Mouse (Mus musculus) liver, embryonic 12.5 days (tissue): ENCODE measurements around the gene Dlg2. TPM values are rescaled to one million over a fixed set of nuclear protein-coding genes. Genes with fewer than 3 reads are reported as not detected.

Source experiments
- ATAC-seq: fragments of 200-750 bp; cut with Nextera tagmentation; 2 replicates; pipeline ENCODE4 v1.8.0; 2017; ENCODE audit warnings: moderate number of reproducible peaks, mild to moderate bottlenecking, moderate library complexity
- H3K27ac ChIP-seq: fragments of 300-500 bp; sonication (generic); 2 replicates; pipeline ENCODE4 v1.5.1; 2016; ENCODE audit warnings: mild to moderate bottlenecking
- H3K27me3 ChIP-seq: fragments of 300-500 bp; sonication (generic); replicated peaks from 2 replicates; pipeline ENCODE4 v1.6.1; 2016; ENCODE audit warnings: mild to moderate bottlenecking, moderate library complexity
- H3K36me3 ChIP-seq: fragments of 300-500 bp; sonication (generic); 2 replicates; pipeline ENCODE4 v1.6.1; 2016; ENCODE audit warnings: mild to moderate bottlenecking, moderate library complexity
- H3K4me1 ChIP-seq: fragments of 300-500 bp; sonication (generic); 2 replicates; pipeline ENCODE4 v1.6.1; 2016
- H3K4me2 ChIP-seq: fragments of 300-500 bp; sonication (generic); 2 replicates; pipeline ENCODE4 v1.6.1; 2016; ENCODE audit warnings: mild to moderate bottlenecking, moderate library complexity
- H3K4me3 ChIP-seq: fragments of 300-500 bp; sonication (generic); 2 replicates; pipeline ENCODE4 v1.5.1; 2016; ENCODE audit warnings: mild to moderate bottlenecking, moderate library complexity
- H3K9ac ChIP-seq: fragments of 300-500 bp; sonication (generic); 2 replicates; pipeline ENCODE4 v1.6.1; 2016; ENCODE audit warnings: mild to moderate bottlenecking, moderate library complexity
- H3K9me3 ChIP-seq: fragments of 300-500 bp; sonication (generic); replicated peaks from 2 replicates; pipeline ENCODE4 v1.6.1; 2016; ENCODE audit warnings: mild to moderate bottlenecking, moderate library complexity
- WGBS: fragments of 180-500 bp; shearing (Covaris S2); methylation state at CpG from one replicate; pipeline ENCODE4 v1.1.7; 2016; ENCODE audit not compliant: insufficient replicate concordance; 5-methylcytosine and 5-hydroxymethylcytosine counted together
- polyA plus RNA-seq: library from polyadenylated mRNA; unstranded; fragments of >200 nt; fragmentation: Nextera tagmentation; extraction: Ambion mirVana; gene quantifications from 2 replicates; pipeline ENCODE4 v1.2.1, GENCODE M21; 2016

Dlg2 gene
- polyA plus RNA-seq, 1 experiment from 2014 or later, result 1.1 TPM

- H3K4me1 ChIP-seq, result no peaks in the 10 kb centered on the region
- H3K4me3 ChIP-seq, result no peak overlapping the region
- no peak for ATAC-seq
- H3K4me2 ChIP-seq, result no peak overlapping the region
- H3K27ac ChIP-seq, result no peak overlapping the region
- no peaks in the 10 kb centered on the region for H3K9me3 ChIP-seq
- 43% methylated on average over 2 of the region's 2 CpGs for WGBS
- no peaks in the 10 kb centered on the region for H3K27me3 ChIP-seq
- H3K36me3 ChIP-seq, result no peaks in the 10 kb centered on the region
- H3K9ac ChIP-seq, result no peak overlapping the region
Measured at GRCm38 (mm10) chr7:92123276-92123675, 1646.8 kb downstream of the Dlg2 start.

- Histone ChIP-seq H3K4me3 (no peak overlapping the region), H3K9ac (no peak overlapping the region), H3K4me2 (no peak overlapping the region), H3K27me3 (no peaks in the 10 kb centered on the region), H3K4me1 (no peaks in the 10 kb centered on the region), H3K27ac (no peak overlapping the region), H3K36me3 (no peaks in the 10 kb centered on the region), H3K9me3 (no peaks in the 10 kb centered on the region)
- WGBS, result 70% methylated on average over 3 of the region's 3 CpGs
- ATAC-seq, result no peak
Measured at GRCm38 (mm10) chr7:92125886-92126285, 1649.4 kb downstream of the Dlg2 start.

DNA sequence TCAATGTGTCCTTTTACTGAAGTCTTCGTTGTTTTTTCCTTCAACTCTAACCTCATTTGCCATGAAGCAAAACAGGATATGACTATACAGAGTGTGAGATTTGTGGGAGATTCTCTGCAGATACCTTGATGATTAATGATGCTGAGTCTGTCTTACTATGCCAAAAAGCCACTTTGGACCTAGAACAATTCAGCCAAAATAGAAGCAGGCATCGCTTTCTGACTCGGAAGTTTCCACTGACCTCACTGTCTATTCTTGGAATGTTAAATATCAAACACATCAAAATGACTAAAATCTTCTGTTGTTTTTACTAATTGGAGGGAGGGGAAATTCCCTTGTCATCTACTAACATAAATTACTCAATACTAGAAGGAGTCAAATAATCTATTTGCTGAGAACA is 1657.8 kb downstream of the Dlg2 start:
- H3K4me2 ChIP-seq, result no peak overlapping the region
- no peak overlapping the region for H3K4me3 ChIP-seq
- H3K9ac ChIP-seq, result no peak overlapping the region
- ATAC-seq, result no peak
- WGBS, result 79% methylated on average over 3 of the region's 3 CpGs
- no peaks in the 10 kb centered on the region for H3K27me3 ChIP-seq
- H3K27ac ChIP-seq, result no peak overlapping the region
- no peaks in the 10 kb centered on the region for H3K4me1 ChIP-seq
- H3K36me3 ChIP-seq, result no peaks in the 10 kb centered on the region
- H3K9me3 ChIP-seq, result no peaks in the 10 kb centered on the region

DNA sequence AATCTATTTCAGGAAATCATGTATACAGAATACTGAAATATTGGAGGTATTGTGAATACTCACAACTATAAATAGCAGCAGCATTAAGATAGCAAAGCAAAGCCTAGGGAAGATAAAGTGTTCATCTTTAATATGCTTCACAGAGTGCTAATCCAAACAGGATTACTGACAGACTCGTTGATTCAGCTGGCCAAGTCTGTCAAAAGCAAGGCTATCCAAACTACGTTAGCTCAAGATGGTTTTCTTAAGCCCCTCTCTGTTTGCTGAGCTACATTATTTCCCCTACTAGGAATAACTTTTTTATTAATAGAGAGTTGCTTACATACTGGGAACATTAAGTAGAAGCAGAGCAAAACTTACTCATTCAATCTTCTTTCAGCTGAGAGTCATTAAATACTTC is 1659.2 kb downstream of the Dlg2 start:
- no peak for ATAC-seq

GRCm38 (mm10) chr7:92140051-92140817 is 1663.8 kb downstream of the Dlg2 start:
- Histone ChIP-seq H3K4me1 (no peaks in the 10 kb centered on the region), H3K4me2 (no peak overlapping the region), H3K4me3 (no peak overlapping the region), H3K27me3 (no peaks in the 10 kb centered on the region), H3K9ac (no peak overlapping the region), H3K27ac (no peak overlapping the region), H3K9me3 (no peaks in the 10 kb centered on the region), H3K36me3 (no peaks in the 10 kb centered on the region)
- ATAC-seq, result no peak
- 60% methylated on average over 9 of the region's 9 CpGs for WGBS

More for the DNA sequence above, 1659.2 kb downstream of the Dlg2 start:
- WGBS, result 47% methylated on average over 2 of the region's 2 CpGs
- Histone ChIP-seq H3K9me3 (no peaks in the 10 kb centered on the region), H3K4me2 (no peak overlapping the region), H3K27me3 (no peaks in the 10 kb centered on the region), H3K4me3 (no peak overlapping the region), H3K36me3 (no peaks in the 10 kb centered on the region), H3K27ac (no peak overlapping the region), H3K9ac (no peak overlapping the region), H3K4me1 (no peaks in the 10 kb centered on the region)

GRCm38 (mm10) chr7:92147499-92147898 is 1671.0 kb downstream of the Dlg2 start:
- Histone ChIP-seq H3K27me3 (no peaks in the 10 kb centered on the region), H3K4me3 (no peak overlapping the region), H3K4me2 (no peak overlapping the region), H3K4me1 (no peaks in the 10 kb centered on the region), H3K9ac (no peak overlapping the region), H3K9me3 (no peaks in the 10 kb centered on the region), H3K36me3 (no peaks in the 10 kb centered on the region), H3K27ac (no peak overlapping the region)
- ATAC-seq, result no peak
- 81% methylated on average over 1 of the region's 1 CpGs for WGBS

DNA sequence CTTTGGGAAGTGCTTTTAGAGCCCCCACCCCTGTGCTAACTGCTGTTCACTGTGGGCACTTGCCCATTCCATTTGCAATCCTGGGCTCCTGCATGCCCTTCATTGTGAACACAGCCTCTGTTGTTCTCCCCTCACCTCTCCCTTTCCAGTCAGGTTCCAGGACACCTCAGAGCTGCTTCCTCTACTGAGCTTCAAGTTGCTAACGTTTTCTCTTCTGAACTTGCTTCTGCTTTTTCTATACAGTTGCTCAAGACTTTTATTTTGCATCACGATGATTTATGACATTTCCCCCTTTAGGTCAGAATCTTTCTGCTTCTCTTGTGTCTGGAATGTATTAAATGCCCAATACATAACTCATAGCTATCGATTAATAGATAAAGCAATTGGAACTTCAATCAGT is 1674.3 kb downstream of the Dlg2 start:
- ATAC-seq, result no peak
- H3K4me2 ChIP-seq, result no peak overlapping the region
- H3K4me1 ChIP-seq, result no peaks in the 10 kb centered on the region
- no peaks in the 10 kb centered on the region for H3K27me3 ChIP-seq
- no peak overlapping the region for H3K4me3 ChIP-seq
- no peaks in the 10 kb centered on the region for H3K9me3 ChIP-seq
- no peaks in the 10 kb centered on the region for H3K36me3 ChIP-seq
- no peak overlapping the region for H3K27ac ChIP-seq
- 49% methylated on average over 3 of the region's 3 CpGs for WGBS
- H3K9ac ChIP-seq, result no peak overlapping the region

DNA sequence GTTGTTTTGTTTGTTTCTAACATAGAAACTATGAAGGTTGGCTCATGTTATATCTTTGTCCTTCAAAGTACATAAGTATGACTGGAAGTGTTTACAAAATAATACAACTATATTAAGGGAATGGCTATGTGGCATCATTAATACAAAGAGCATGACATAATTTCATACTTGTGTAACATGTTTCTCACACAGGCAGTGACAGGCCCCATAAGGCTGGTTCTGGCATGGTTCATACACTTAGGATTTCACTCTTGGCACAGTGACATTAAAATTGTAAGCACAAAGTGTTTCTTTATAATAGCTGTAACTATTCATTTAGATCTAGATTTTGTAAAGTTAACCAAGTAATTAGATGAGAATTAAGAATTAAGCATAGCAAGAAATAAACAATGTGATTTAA is 1678.1 kb downstream of the Dlg2 start:
- Histone ChIP-seq H3K27me3 (no peaks in the 10 kb centered on the region), H3K27ac (no peak overlapping the region), H3K4me3 (no peak overlapping the region), H3K9ac (no peak overlapping the region), H3K36me3 (no peaks in the 10 kb centered on the region), H3K9me3 (no peaks in the 10 kb centered on the region), H3K4me1 (no peaks in the 10 kb centered on the region), H3K4me2 (no peak overlapping the region)
- no peak for ATAC-seq

DNA sequence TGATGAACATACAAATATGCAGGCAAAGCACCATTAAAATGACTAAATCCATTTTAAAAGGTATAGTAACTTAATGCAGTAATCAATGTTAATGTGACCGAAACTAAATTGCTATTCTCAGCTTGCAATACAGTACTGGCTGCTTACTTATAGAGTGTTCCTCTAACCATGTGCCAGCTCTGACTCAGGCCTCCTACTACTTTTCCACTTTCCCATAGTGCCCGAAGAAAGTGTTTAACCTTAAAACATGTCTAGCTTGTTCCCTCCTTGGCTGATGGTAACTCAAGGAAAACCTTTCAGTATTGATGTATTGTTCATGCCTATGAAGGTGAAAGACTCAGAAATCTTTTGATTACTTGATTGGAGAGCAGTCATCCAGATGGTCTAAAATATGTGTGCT is 1686.7 kb downstream of the Dlg2 start:
- no peak for ATAC-seq
- H3K4me3 ChIP-seq, result no peak overlapping the region
- WGBS, result 57% methylated on average over 2 of the region's 2 CpGs
- H3K36me3 ChIP-seq, result no peaks in the 10 kb centered on the region
- H3K9ac ChIP-seq, result no peak overlapping the region
- no peak overlapping the region for H3K4me2 ChIP-seq
- H3K27ac ChIP-seq, result no peak overlapping the region
- H3K9me3 ChIP-seq, result no peaks in the 10 kb centered on the region
- no peaks in the 10 kb centered on the region for H3K4me1 ChIP-seq
- H3K27me3 ChIP-seq, result no peaks in the 10 kb centered on the region

DNA sequence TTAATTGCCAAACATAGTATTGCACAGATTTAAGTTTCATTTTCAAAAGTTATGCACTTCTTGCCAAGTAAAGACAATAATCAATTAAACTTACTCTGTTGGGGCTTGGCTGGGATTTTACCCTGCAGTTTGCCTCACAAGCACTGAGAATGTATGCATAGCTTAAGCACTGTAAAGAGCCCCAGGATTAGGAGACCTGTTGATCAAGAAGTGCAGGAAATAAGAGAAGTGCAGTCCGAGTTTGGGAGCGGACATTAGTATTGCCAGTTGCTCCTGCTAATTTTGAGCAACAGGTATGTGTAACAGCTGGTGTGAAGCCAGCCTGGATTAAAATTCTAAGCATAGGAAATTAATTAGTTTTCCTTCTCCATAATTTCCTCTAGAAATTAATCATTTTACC is 1687.8 kb downstream of the Dlg2 start:
- no peak overlapping the region for H3K27ac ChIP-seq
- no peak overlapping the region for H3K9ac ChIP-seq
- H3K4me3 ChIP-seq, result no peak overlapping the region
- no peak for ATAC-seq
- H3K9me3 ChIP-seq, result no peaks in the 10 kb centered on the region
- no peaks in the 10 kb centered on the region for H3K27me3 ChIP-seq
- no peaks in the 10 kb centered on the region for H3K36me3 ChIP-seq
- 71% methylated on average over 2 of the region's 2 CpGs for WGBS
- no peak overlapping the region for H3K4me2 ChIP-seq
- H3K4me1 ChIP-seq, result no peaks in the 10 kb centered on the region

- H3K4me2 ChIP-seq, result no peak overlapping the region
- no peak overlapping the region for H3K9ac ChIP-seq
- WGBS, result 77% methylated on average over 6 of the region's 6 CpGs
- H3K4me3 ChIP-seq, result no peak overlapping the region
- no peaks in the 10 kb centered on the region for H3K27me3 ChIP-seq
- no peaks in the 10 kb centered on the region for H3K4me1 ChIP-seq
- H3K27ac ChIP-seq, result no peak overlapping the region
- no peaks in the 10 kb centered on the region for H3K36me3 ChIP-seq
- ATAC-seq, result no peak
- H3K9me3 ChIP-seq, result no peaks in the 10 kb centered on the region
Measured at GRCm38 (mm10) chr7:92164875-92165518, 1688.5 kb downstream of the Dlg2 start.

DNA sequence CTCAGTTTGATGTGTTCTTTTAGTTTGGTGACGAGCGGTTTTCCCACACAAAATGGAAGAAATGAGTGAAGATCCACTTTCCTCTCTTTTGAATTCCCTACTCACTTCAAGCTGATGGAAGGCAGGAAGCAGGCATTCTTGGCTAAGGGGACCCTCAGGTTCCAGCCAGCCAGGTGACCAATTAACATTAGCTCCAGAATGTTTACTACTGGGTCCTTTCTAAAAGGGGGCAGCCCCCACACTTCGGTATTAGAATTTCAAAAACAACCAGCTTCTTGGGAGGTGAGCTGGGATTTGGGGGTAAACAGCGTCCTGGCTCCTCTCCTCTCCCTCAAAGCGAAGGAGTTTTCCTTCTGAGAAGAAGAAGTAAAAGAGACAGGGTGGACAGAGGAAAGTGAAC is 1703.6 kb downstream of the Dlg2 start:
- Histone ChIP-seq H3K4me3 (peak overlapping the region; percentile 37; the same call in 1 of the 2 replicates), H3K4me2 (peak overlapping the region; percentile 52; the same call in 1 of the 2 replicates), H3K9me3 (no peaks in the 10 kb centered on the region), H3K27me3 (peaks cover 30% of the 10 kb centered on the region), H3K9ac (no peak overlapping the region), H3K4me1 (no peaks in the 10 kb centered on the region), H3K36me3 (no peaks in the 10 kb centered on the region), H3K27ac (no peak overlapping the region)
- WGBS, result 29% methylated on average over 5 of the region's 5 CpGs
- ATAC-seq, result no peak
